Mouse (Mus musculus): ENCODE results near the gene Paxip1. TPM values are rescaled to one million over a fixed set of nuclear protein-coding genes. Genes with fewer than 3 reads are reported as not detected.

The Paxip1 gene
- polyA plus RNA-seq (2012; rRNA removed), result 14.4 and 27.3 TPM in 2 replicates

GRCm38 (mm10) chr5:27791303-27792172, at the start of gene Paxip1:
TSS of gene Paxip1 (minus strand) at chr5:27791691.
- TF ChIP-seq CTCF (IDR thresholded peaks at IDR 0.05; ENCODE audit: extremely low read depth, insufficient read length, insufficient replicate concordance, low read depth, low read length), result no peak
- TF ChIP-seq POLR2A (IDR thresholded peaks at IDR 0.05; ENCODE audit: low read depth, low read length), result peak; percentile 98
- H3K36me3 ChIP-seq (ENCODE audit: control insufficient read depth, insufficient read depth, low read length), result peaks cover 16% of the 10 kb centered on the region
- H3K4me1 ChIP-seq (ENCODE audit: control insufficient read depth, insufficient read depth, insufficient read length, low read length), result no peaks in the 10 kb centered on the region; the same call in 1 of the 2 replicates
- peak within 1 kb of the TSS; percentile 98 for H3K27ac ChIP-seq (ENCODE audit: insufficient read depth, low read depth, low read length)
- WGBS, result under 1% methylated on average over 72 of the region's 73 CpGs
- no peaks in the 10 kb centered on the region for H3K27me3 ChIP-seq (ENCODE audit: control insufficient read depth, insufficient read depth, low read length)
- peak within 1 kb of the TSS; percentile 68 for H3K4me3 ChIP-seq (ENCODE audit: low read depth, low read length)

DNA sequence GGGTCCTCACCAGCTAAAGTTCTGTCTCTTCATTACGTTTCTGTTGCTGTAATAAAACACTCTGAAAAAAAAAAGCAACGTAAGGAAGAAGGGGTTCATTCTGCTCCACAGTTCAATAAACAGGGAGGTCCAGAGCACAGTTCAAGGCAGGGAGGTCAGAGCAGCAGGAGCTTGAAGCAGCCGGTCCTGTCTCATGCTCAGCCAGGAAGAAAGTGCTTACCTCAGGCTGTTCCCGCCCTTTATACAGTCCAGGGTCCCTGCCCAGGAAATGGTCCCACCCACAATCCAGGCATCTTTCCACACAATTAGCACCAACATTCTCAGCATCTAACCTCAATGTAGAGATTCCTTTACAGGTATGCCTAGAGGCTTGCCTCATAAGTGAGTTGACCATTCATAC, 46.6 kb upstream of the Paxip1 start:
- H3K36me3 ChIP-seq (ENCODE audit: control insufficient read depth, insufficient read depth, low read length), result no peaks in the 10 kb centered on the region
- no peak for TF ChIP-seq POLR2A (IDR thresholded peaks at IDR 0.05; ENCODE audit: low read depth, low read length)
- no peak for TF ChIP-seq CTCF (IDR thresholded peaks at IDR 0.05; ENCODE audit: extremely low read depth, insufficient read length, insufficient replicate concordance, low read depth, low read length)
- 21% methylated on average over 4 of the region's 4 CpGs for WGBS
- no peak overlapping the region for H3K4me3 ChIP-seq (ENCODE audit: low read depth, low read length)
- H3K4me1 ChIP-seq (ENCODE audit: control insufficient read depth, insufficient read depth, insufficient read length, low read length), result no peaks in the 10 kb centered on the region
- H3K27me3 ChIP-seq (ENCODE audit: control insufficient read depth, insufficient read depth, low read length), result peaks cover 6% of the 10 kb centered on the region
- H3K27ac ChIP-seq (ENCODE audit: insufficient read depth, low read depth, low read length), result no peak overlapping the region

DNA sequence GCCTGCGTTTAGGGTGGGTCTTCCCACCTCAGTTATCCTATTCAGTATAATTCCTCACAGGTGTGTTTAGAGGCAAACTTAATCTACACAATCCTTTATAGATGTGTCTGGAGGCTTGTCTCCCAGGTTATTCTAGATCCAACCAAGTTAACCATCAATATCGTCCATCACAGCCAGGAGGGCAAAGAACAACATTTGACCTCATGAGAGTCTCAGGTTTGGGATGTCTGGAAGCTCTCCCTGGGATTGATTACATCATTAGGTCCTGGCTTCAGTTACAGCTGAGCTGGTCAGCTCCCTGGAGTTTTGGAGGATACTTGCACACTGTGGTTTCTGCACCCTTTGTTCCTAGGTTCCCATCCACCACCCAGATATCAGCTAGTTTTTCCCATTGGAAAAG, 43.6 kb upstream of the Paxip1 start:
- Histone ChIP-seq H3K36me3 (ENCODE audit: control insufficient read depth, insufficient read depth, low read length) (no peaks in the 10 kb centered on the region), H3K4me1 (ENCODE audit: control insufficient read depth, insufficient read depth, insufficient read length, low read length) (no peaks in the 10 kb centered on the region), H3K27me3 (ENCODE audit: control insufficient read depth, insufficient read depth, low read length) (no peaks in the 10 kb centered on the region), H3K27ac (ENCODE audit: insufficient read depth, low read depth, low read length) (no peak overlapping the region), H3K4me3 (ENCODE audit: low read depth, low read length) (no peak overlapping the region)
- WGBS, result 77% methylated on average over 2 of the region's 2 CpGs
- TF ChIP-seq POLR2A (IDR thresholded peaks at IDR 0.05; ENCODE audit: low read depth, low read length), result no peak

GRCm38 (mm10) chr5:27827971-27828370, 36.5 kb upstream of the Paxip1 start:
- WGBS, result 40% methylated on average over 7 of the region's 7 CpGs
- Histone ChIP-seq H3K36me3 (ENCODE audit: control insufficient read depth, insufficient read depth, low read length) (no peaks in the 10 kb centered on the region), H3K27me3 (ENCODE audit: control insufficient read depth, insufficient read depth, low read length) (no peaks in the 10 kb centered on the region), H3K4me3 (ENCODE audit: low read depth, low read length) (no peak overlapping the region), H3K27ac (ENCODE audit: insufficient read depth, low read depth, low read length) (no peak overlapping the region), H3K4me1 (ENCODE audit: control insufficient read depth, insufficient read depth, insufficient read length, low read length) (no peaks in the 10 kb centered on the region)
- TF ChIP-seq CTCF (IDR thresholded peaks at IDR 0.05; ENCODE audit: extremely low read depth, insufficient read length, insufficient replicate concordance, low read depth, low read length) (no peak), POLR2A (IDR thresholded peaks at IDR 0.05; ENCODE audit: low read depth, low read length) (no peak)

GRCm38 (mm10) chr5:27821161-27821560, 29.7 kb upstream of the Paxip1 start:
- 68% methylated on average over 6 of the region's 6 CpGs for WGBS
- Histone ChIP-seq H3K4me1 (ENCODE audit: control insufficient read depth, insufficient read depth, insufficient read length, low read length) (no peaks in the 10 kb centered on the region), H3K27ac (ENCODE audit: insufficient read depth, low read depth, low read length) (no peak overlapping the region), H3K27me3 (ENCODE audit: control insufficient read depth, insufficient read depth, low read length) (no peaks in the 10 kb centered on the region), H3K36me3 (ENCODE audit: control insufficient read depth, insufficient read depth, low read length) (no peaks in the 10 kb centered on the region), H3K4me3 (ENCODE audit: low read depth, low read length) (no peak overlapping the region)
- TF ChIP-seq POLR2A (IDR thresholded peaks at IDR 0.05; ENCODE audit: low read depth, low read length), result no peak
- no peak for TF ChIP-seq CTCF (IDR thresholded peaks at IDR 0.05; ENCODE audit: extremely low read depth, insufficient read length, insufficient replicate concordance, low read depth, low read length)

GRCm38 (mm10) chr5:27818840-27819672, 27.6 kb upstream of the Paxip1 start:
- TF ChIP-seq CTCF (IDR thresholded peaks at IDR 0.05; ENCODE audit: extremely low read depth, insufficient read length, insufficient replicate concordance, low read depth, low read length), result no peak
- TF ChIP-seq POLR2A (IDR thresholded peaks at IDR 0.05; ENCODE audit: low read depth, low read length), result no peak
- no peaks in the 10 kb centered on the region for H3K27me3 ChIP-seq (ENCODE audit: control insufficient read depth, insufficient read depth, low read length)
- H3K4me3 ChIP-seq (ENCODE audit: low read depth, low read length), result no peak overlapping the region
- no peaks in the 10 kb centered on the region for H3K36me3 ChIP-seq (ENCODE audit: control insufficient read depth, insufficient read depth, low read length)
- H3K4me1 ChIP-seq (ENCODE audit: control insufficient read depth, insufficient read depth, insufficient read length, low read length), result no peaks in the 10 kb centered on the region
- WGBS, result 43% methylated on average over 3 of the region's 3 CpGs
- no peak overlapping the region for H3K27ac ChIP-seq (ENCODE audit: insufficient read depth, low read depth, low read length)

GRCm38 (mm10) chr5:27814282-27814681, 22.8 kb upstream of the Paxip1 start:
- Histone ChIP-seq H3K27me3 (ENCODE audit: control insufficient read depth, insufficient read depth, low read length) (no peaks in the 10 kb centered on the region), H3K36me3 (ENCODE audit: control insufficient read depth, insufficient read depth, low read length) (no peaks in the 10 kb centered on the region), H3K4me1 (ENCODE audit: control insufficient read depth, insufficient read depth, insufficient read length, low read length) (no peaks in the 10 kb centered on the region), H3K27ac (ENCODE audit: insufficient read depth, low read depth, low read length) (no peak overlapping the region), H3K4me3 (ENCODE audit: low read depth, low read length) (no peak overlapping the region)
- no peak for TF ChIP-seq POLR2A (IDR thresholded peaks at IDR 0.05; ENCODE audit: low read depth, low read length)
- TF ChIP-seq CTCF (IDR thresholded peaks at IDR 0.05; ENCODE audit: extremely low read depth, insufficient read length, insufficient replicate concordance, low read depth, low read length), result no peak
- 89% methylated on average over 2 of the region's 2 CpGs for WGBS

Data from small intestine, adult 2 months (tissue).